Mouse (Mus musculus) CD4-positive naive resting alpha-beta T cell, adult 57 days (primary cell): ENCODE data around the gene Fbxl4. TPM values are rescaled to one million over a fixed set of nuclear protein-coding genes. Genes with fewer than 3 reads are reported as not detected.

Experiments used
- total RNA-seq: library from RNA; stranded (reverse); gene quantifications from one replicate; pipeline ENCODE4 v1.2.4, GENCODE M21; 2023

The Fbxl4 gene
- total RNA-seq, result 10.3 TPM

DNA sequence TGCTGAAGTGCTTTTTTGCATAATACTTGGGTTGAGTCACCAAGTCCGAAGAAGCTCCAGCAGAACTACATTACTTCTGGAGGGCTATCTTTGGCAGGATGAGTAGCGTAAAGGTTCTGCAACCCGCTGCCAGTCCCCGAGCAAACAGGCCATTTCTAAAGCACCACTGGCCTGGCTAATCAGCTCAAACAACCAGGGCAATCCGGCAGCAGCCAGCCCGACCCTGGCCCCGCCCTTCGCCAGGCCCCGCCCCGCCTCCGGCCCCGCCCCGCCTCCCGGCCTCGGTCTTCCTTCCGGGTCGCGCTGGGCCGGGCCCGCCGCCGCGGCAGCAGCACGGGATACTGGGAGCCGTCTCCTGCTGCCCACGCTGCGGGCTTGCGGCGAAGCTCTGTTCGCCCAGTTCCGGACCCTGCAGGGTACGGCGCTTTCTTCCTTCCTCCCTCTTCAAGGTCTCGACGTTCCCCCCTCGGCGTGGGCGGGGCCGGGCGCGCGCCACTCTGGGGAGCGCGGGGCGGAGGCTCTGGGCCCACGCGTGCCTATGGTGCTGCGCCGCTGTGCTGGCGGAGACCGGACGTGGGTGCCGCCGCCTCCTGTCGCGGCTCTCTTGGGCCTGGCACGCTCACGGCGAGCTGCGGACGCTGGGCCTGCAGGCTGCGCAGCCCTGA lies at the start of gene Fbxl4:
Fbxl4 (plus strand) TSS at position 278 of the 665 bp plus-strand sequence.

Other genes starting within 250 kb of the Fbxl4 start
- not detected for gene Pou3f2, start 130.8 kb downstream of the Fbxl4 start, total RNA-seq